In genomic region chr11:51949919-51950318, GRCm38 (mm10) we compare ENCODE assay signal across 19 mouse cellular contexts. TPM values are rescaled to one million over a fixed set of nuclear protein-coding genes. Genes with fewer than 3 reads are reported as not detected.
A peak's percentile ranks its signal among the peaks of the same experiment; 100 is the strongest.
DNase-seq lines count a peak whose midpoint lies in the region; TF ChIP-seq lines count a peak whose summit lies in the region.
"Had no signal": no experiment of that assay in that cellular context is flagged by ENCODE, and none has a peak within 500 bp of the region (broad histone marks: within the 10 kb centered on the region; RNA-seq: fewer than 3 reads in every experiment).

No protein-coding gene starts in this region.

- H3K27me3 ChIP-seq in heart, adult 2 months (ENCODE audit: control insufficient read depth, insufficient read depth, low read length): no peaks in the 10 kb centered on the region
- H3K27me3 ChIP-seq in myocyte (ENCODE audit: control insufficient read depth, insufficient read depth, insufficient read length): no peaks in the 10 kb centered on the region
- H3K27me3 ChIP-seq: embryonic facial prominence, embryonic 13.5 days; midbrain, embryonic 15.5 days had no signal

- peaks cover 6% of the 10 kb centered on the region for H3K4me1 ChIP-seq in heart, adult 2 months (ENCODE audit: control insufficient read depth, insufficient read depth, low read length)
- H3K4me1 ChIP-seq: embryonic facial prominence, embryonic 13.5 days had no signal

- 77% methylated on average over 9 of the region's 9 CpGs for WGBS in heart, adult 2 months

- no peaks in the 10 kb centered on the region for H3K36me3 ChIP-seq in heart, adult 2 months (ENCODE audit: control insufficient read depth, insufficient read depth, low read length)
- no peaks in the 10 kb centered on the region for H3K36me3 ChIP-seq in myocyte (ENCODE audit: control insufficient read depth, insufficient read depth)
- H3K36me3 ChIP-seq: embryonic facial prominence, embryonic 13.5 days; heart, embryonic 12.5 days; midbrain, embryonic 15.5 days had no signal

- H3K9ac ChIP-seq in heart, adult 2 months (ENCODE audit: low read depth, low read length): no peak overlapping the region
- H3K9ac ChIP-seq: embryonic facial prominence, embryonic 13.5 days; heart, embryonic 12.5 days; liver, embryonic 14.5 days; midbrain, embryonic 15.5 days had no signal

- DNase-seq in heart, adult 2 months: no peak
- no peak for DNase-seq in heart, adult 11 months
- DNase-seq in CD4-positive helper T cell, adult 2 months (ENCODE audit: low read depth, low spot score): peak; percentile 29
- DNase-seq in thymus, postnatal 10 days (ENCODE audit: low spot score in 2 of 2): peak; percentile 77 to 80
- DNase-seq in lung, adult 18-20 months: no peak
- no peak for DNase-seq in lung, postnatal 4 days
- no peak for DNase-seq in c-Kit-positive CD71-positive TER-119-positive erythroid progenitor cells, embryonic 14.5 days (ENCODE audit: low spot score)
- DNase-seq: adrenal gland, adult 2 months; cerebellum, adult 9-11 months; kidney, adult 11 months; layer of hippocampus, postnatal 36 days; right cerebral cortex, postnatal 25 days had no signal

- no peak for TF ChIP-seq POLR2A in heart, adult 2 months (IDR thresholded peaks at IDR 0.05; ENCODE audit: insufficient read depth, low read depth, low read length)
- TF ChIP-seq POLR2A in myocyte (IDR thresholded peaks at IDR 0.05; ENCODE audit: insufficient read length, low read depth): no peak

- no peak overlapping the region for H3K27ac ChIP-seq in heart, adult 2 months
- H3K27ac ChIP-seq: embryonic facial prominence, embryonic 13.5 days; hindbrain, postnatal 0 days; kidney, postnatal 0 days; liver, embryonic 14.5 days; midbrain, embryonic 15.5 days had no signal

- intact Hi-C loops in heart, adult 2 months (cut with DNase I): loop anchor here (5.0 kb wide), 1 partner anchor 33 kb away; no protein-coding TSS in a partner anchor

- TF ChIP-seq CTCF in heart, adult 2 months (IDR thresholded peaks at IDR 0.05): peak; percentile 40; the same call in 1 of the 2 replicates

- H3K4me3 ChIP-seq in heart, adult 2 months: no peak overlapping the region
- no peak overlapping the region for H3K4me3 ChIP-seq in myocyte
- H3K4me3 ChIP-seq: embryonic facial prominence, embryonic 13.5 days; heart, embryonic 12.5 days; midbrain, embryonic 15.5 days had no signal

- no peaks in the 10 kb centered on the region for H3K79me2 ChIP-seq in heart, adult 2 months (replicated peaks; ENCODE audit: control insufficient read depth, insufficient read depth, low read length)
- H3K79me2 ChIP-seq in myocyte (ENCODE audit: control insufficient read depth, insufficient read depth): no peaks in the 10 kb centered on the region

- TF ChIP-seq EP300 in heart, adult 2 months (IDR thresholded peaks at IDR 0.05; ENCODE audit: insufficient read depth, low read depth, low read length): no peak

- H3K4me2 ChIP-seq in myocyte (ENCODE audit: low read depth): peak overlapping the region; percentile 57
- H3K4me2 ChIP-seq: embryonic facial prominence, embryonic 13.5 days; heart, embryonic 12.5 days; midbrain, embryonic 15.5 days had no signal

- H3ac ChIP-seq in myocyte (ENCODE audit: control insufficient read depth, insufficient read length): no peak overlapping the region

TF ChIP-seq in myocyte, 11 proteins besides CTCF, POLR2A, EP300 and RAD21:
- TF ChIP-seq SRF (IDR thresholded peaks at IDR 0.05; ENCODE audit: control insufficient read depth, insufficient read length, low read depth) (no peak), TCF3 (IDR thresholded peaks at IDR 0.05; ENCODE audit: insufficient read length, low read depth) (no peak)
TF ChIP-seq in myocyte: peak in this region for 0.

RNA-seq across cellular contexts. Expression of gene Cdkn2aipnl, which starts 17.5 kb away (rescaled TPM):
- total RNA-seq in heart, adult 2 months (2021): 10 to 100 TPM; 10.2 to 10.8 TPM
- polyA plus RNA-seq in heart, adult 2 months (2012; rRNA removed): 8.4 and 14.1 TPM in 2 replicates
- 31.8 TPM for polyA plus RNA-seq in myocyte (2012; fragmentation: generic; extraction: Trizol)

RNA-seq across cellular contexts. Expression of gene Ube2b, which starts 50.6 kb away (rescaled TPM):
- 100 to 1,000 TPM; 265 to 344 TPM for total RNA-seq in heart, adult 2 months (2021)
- polyA plus RNA-seq in heart, adult 2 months (2012; rRNA removed): 197 and 295 TPM in 2 replicates
- 67.0 TPM for polyA plus RNA-seq in myocyte (2012; fragmentation: generic; extraction: Trizol)

RNA-seq across cellular contexts. Expression of gene Cdkl3, which starts 54.1 kb away (rescaled TPM):
- 1 to 10 TPM; 4.6 to 5.2 TPM for total RNA-seq in heart, adult 2 months (2021)
- 3.0 and 4.2 TPM in 2 replicates for polyA plus RNA-seq in heart, adult 2 months (2012; rRNA removed)
- 2.2 TPM for polyA plus RNA-seq in myocyte (2012; fragmentation: generic; extraction: Trizol)

Comparison
In these comparisons a context has a peak if more than half of its experiments do, and no peak if none do; other contexts are left out.
1. DNase-seq: peak in CD4-positive helper T cell, adult 2 months (single experiment) and thymus, postnatal 10 days (2 of 2); none in heart, adult 2 months (0 of 2), heart, adult 11 months (single experiment), lung, adult 18-20 months (0 of 2), lung, postnatal 4 days (0 of 2) and c-Kit-positive CD71-positive TER-119-positive erythroid progenitor cells, embryonic 14.5 days (single experiment).